In the genomic region with DNA sequence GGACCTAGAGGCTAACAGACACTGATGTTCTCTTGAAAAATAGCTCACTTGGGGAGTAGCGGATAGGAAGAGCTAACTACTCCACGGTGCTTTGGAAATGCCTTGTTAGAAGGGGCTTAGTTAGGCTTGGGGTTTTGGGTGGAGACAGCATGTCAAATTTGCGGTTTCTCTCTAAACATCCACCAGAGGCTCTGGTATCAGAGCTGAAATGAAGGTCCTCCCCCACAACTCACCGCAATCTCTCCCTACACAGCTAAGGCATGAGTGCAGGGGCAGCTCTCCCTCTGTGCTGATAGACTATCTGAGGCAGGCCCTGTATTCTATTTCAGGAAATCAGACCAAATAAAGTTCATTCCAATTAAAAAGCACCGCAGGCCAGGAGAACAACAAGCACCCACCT, we compare ENCODE assay signal across 15 mouse cellular contexts.
DNase-seq lines count a peak whose midpoint lies in the region; ATAC-seq and TF ChIP-seq lines count a peak whose summit lies in the region.
"Had no signal": no experiment of that assay in that cellular context is flagged by ENCODE, and none has a peak within 500 bp of the region (broad histone marks: within the 10 kb centered on the region; RNA-seq: fewer than 3 reads in every experiment).

No protein-coding gene starts in this region.

- no peak overlapping the region for H3K9ac ChIP-seq in midbrain, embryonic 12.5 days (replicated peaks)
- H3K9ac ChIP-seq in midbrain, embryonic 11.5 days (ENCODE audit: low read length) = no peak overlapping the region
- H3K9ac ChIP-seq in hindbrain, embryonic 12.5 days = no peak overlapping the region
- H3K9ac ChIP-seq: hindbrain, embryonic 14.5 days; liver, embryonic 13.5 days; stomach, embryonic 15.5 days had no signal

- H3K4me3 ChIP-seq in gastrocnemius, adult 2 months = no peak overlapping the region
- no peak overlapping the region for H3K4me3 ChIP-seq in midbrain, embryonic 12.5 days
- no peak overlapping the region for H3K4me3 ChIP-seq in midbrain, embryonic 11.5 days (ENCODE audit: low read depth, low read length)
- no peak overlapping the region for H3K4me3 ChIP-seq in myocyte
- H3K4me3 ChIP-seq in hindbrain, embryonic 12.5 days = no peak overlapping the region
- H3K4me3 ChIP-seq: liver, embryonic 13.5 days; stomach, embryonic 15.5 days had no signal

- TF ChIP-seq CTCF in gastrocnemius, adult 2 months (IDR thresholded peaks at IDR 0.05) = no peak

- no peaks in the 10 kb centered on the region for H3K79me2 ChIP-seq in myocyte (ENCODE audit: control insufficient read depth, insufficient read depth)

- no peak overlapping the region for H3ac ChIP-seq in myocyte (ENCODE audit: control insufficient read depth, insufficient read length)

- H3K27ac ChIP-seq in gastrocnemius, adult 2 months = peak overlapping the region; percentile 28; the same call in 1 of the 2 replicates
- H3K27ac ChIP-seq in midbrain, embryonic 12.5 days (replicated peaks) = no peak overlapping the region
- H3K27ac ChIP-seq in midbrain, embryonic 11.5 days (ENCODE audit: low read depth, low read length) = no peak overlapping the region
- H3K27ac ChIP-seq in hindbrain, embryonic 12.5 days = no peak overlapping the region
- H3K27ac ChIP-seq: hindbrain, embryonic 14.5 days; liver, embryonic 13.5 days; stomach, embryonic 15.5 days had no signal

- TF ChIP-seq POLR2A in myocyte (IDR thresholded peaks at IDR 0.05; ENCODE audit: insufficient read length, low read depth) = no peak

- no peaks in the 10 kb centered on the region for H3K36me3 ChIP-seq in midbrain, embryonic 12.5 days
- H3K36me3 ChIP-seq in midbrain, embryonic 11.5 days (ENCODE audit: control insufficient read depth, insufficient read depth, low read length) = no peaks in the 10 kb centered on the region
- no peaks in the 10 kb centered on the region for H3K36me3 ChIP-seq in myocyte (ENCODE audit: control insufficient read depth, insufficient read depth)
- H3K36me3 ChIP-seq in hindbrain, embryonic 12.5 days = no peaks in the 10 kb centered on the region
- H3K36me3 ChIP-seq: liver, embryonic 13.5 days; stomach, embryonic 15.5 days had no signal

- intact Hi-C loops in gastrocnemius, adult 2 months (cut with DNase I) = no loop called here

- peaks cover 89% of the 10 kb centered on the region for H3K27me3 ChIP-seq in midbrain, embryonic 12.5 days
- H3K27me3 ChIP-seq in midbrain, embryonic 11.5 days (ENCODE audit: control insufficient read depth, insufficient read depth, low read length) = peaks cover 18% of the 10 kb centered on the region
- H3K27me3 ChIP-seq in myocyte (ENCODE audit: control insufficient read depth, insufficient read depth, insufficient read length) = peaks cover 34% of the 10 kb centered on the region
- H3K27me3 ChIP-seq in hindbrain, embryonic 12.5 days = peaks cover 59% of the 10 kb centered on the region
- H3K27me3 ChIP-seq: stomach, embryonic 15.5 days had no signal

- WGBS in midbrain, embryonic 12.5 days = 22% methylated on average over 5 of the region's 5 CpGs
- 28% methylated on average over 5 of the region's 5 CpGs for WGBS in midbrain, embryonic 11.5 days
- 51% methylated on average over 5 of the region's 5 CpGs for WGBS in hindbrain, embryonic 12.5 days

- 0 out of 2 replicates have a peak overlapping the region, but pooled peaks have one; percentile 4 for H3K4me2 ChIP-seq in midbrain, embryonic 12.5 days (replicated peaks)
- no peak overlapping the region for H3K4me2 ChIP-seq in midbrain, embryonic 11.5 days
- H3K4me2 ChIP-seq in myocyte (ENCODE audit: low read depth) = peak overlapping the region; percentile 49
- no peak overlapping the region for H3K4me2 ChIP-seq in hindbrain, embryonic 12.5 days (replicated peaks)
- H3K4me2 ChIP-seq: hindbrain, embryonic 14.5 days; liver, embryonic 13.5 days had no signal

- no peaks in the 10 kb centered on the region for H3K9me3 ChIP-seq in midbrain, embryonic 12.5 days
- no peaks in the 10 kb centered on the region for H3K9me3 ChIP-seq in midbrain, embryonic 11.5 days (ENCODE audit: control insufficient read depth, low read length)
- H3K9me3 ChIP-seq in hindbrain, embryonic 12.5 days (replicated peaks) = no peaks in the 10 kb centered on the region
- H3K9me3 ChIP-seq: liver, embryonic 13.5 days; stomach, embryonic 15.5 days had no signal

- no peak for ATAC-seq in midbrain, embryonic 12.5 days (ENCODE audit: low FRiP score, low read depth)
- no peak for ATAC-seq in midbrain, embryonic 11.5 days (ENCODE audit: low FRiP score)
- ATAC-seq in common myeloid progenitor, adult 5-6 weeks (replicated peaks; ENCODE audit: low read depth, poor library complexity, severe bottlenecking) = peak; percentile 84
- ATAC-seq in hindbrain, embryonic 12.5 days (ENCODE audit: low FRiP score) = no peak

- DNase-seq in gastrocnemius, adult 2 months = no peak
- no peak for DNase-seq in gastrocnemius, postnatal 4 days (ENCODE audit: low spot score in 2 of 2)
- DNase-seq in midbrain, embryonic 11.5 days (ENCODE audit: low spot score, missing footprints) = no peak
- DNase-seq in layer of hippocampus, postnatal 14 days (ENCODE audit: low spot score in 2 of 2) = no peak
- DNase-seq: adrenal gland, postnatal 36 days; cerebellum, adult 2 months; kidney, postnatal 25 days; liver, embryonic 13.5 days; lung, postnatal 4 days had no signal

- H3K4me1 ChIP-seq in midbrain, embryonic 12.5 days = peaks cover 20% of the 10 kb centered on the region
- peaks cover 9% of the 10 kb centered on the region for H3K4me1 ChIP-seq in midbrain, embryonic 11.5 days (ENCODE audit: control insufficient read depth, insufficient read depth, low read length)
- H3K4me1 ChIP-seq in hindbrain, embryonic 12.5 days = peaks cover 11% of the 10 kb centered on the region
- H3K4me1 ChIP-seq: liver, embryonic 13.5 days had no signal

TF ChIP-seq in myocyte, 11 proteins besides CTCF, POLR2A, EP300 and RAD21:
- no peak for TF ChIP-seq REST (IDR thresholded peaks at IDR 0.05; ENCODE audit: insufficient read depth, insufficient read length)
- TF ChIP-seq CEBPB (IDR thresholded peaks at IDR 0.05; ENCODE audit: insufficient read depth, poor library complexity, severe bottlenecking) = no peak
- no peak for TF ChIP-seq MYOD1 (IDR thresholded peaks at IDR 0.05; ENCODE audit: control insufficient read depth in 1 of 3, insufficient read length in 2 of 3, low read depth in 2 of 3)
- no peak for TF ChIP-seq TCF3 (IDR thresholded peaks at IDR 0.05; ENCODE audit: insufficient read length, low read depth)
- TF ChIP-seq MYOG (IDR thresholded peaks at IDR 0.05; ENCODE audit: control insufficient read depth in 1 of 3, insufficient read depth in 1 of 3, insufficient read length in 2 of 3, low read depth in 2 of 3) = no peak
- no peak for TF ChIP-seq E2F4 (IDR thresholded peaks at IDR 0.05; ENCODE audit: insufficient read depth)
- TF ChIP-seq USF1 (IDR thresholded peaks at IDR 0.05; ENCODE audit: low read depth) = no peak
- TF ChIP-seq SRF (IDR thresholded peaks at IDR 0.05; ENCODE audit: control insufficient read depth, insufficient read length, low read depth) = no peak
- no peak for TF ChIP-seq POLR2AphosphoS2 (IDR thresholded peaks at IDR 0.05; ENCODE audit: insufficient read length, low read depth)
- TF ChIP-seq MAX (IDR thresholded peaks at IDR 0.05; ENCODE audit: low read depth) = no peak
- no peak for TF ChIP-seq TCF12 (IDR thresholded peaks at IDR 0.05; ENCODE audit: insufficient read depth, poor library complexity, severe bottlenecking)

Comparison
In these comparisons a context has a peak if more than half of its experiments do, and no peak if none do; other contexts are left out.
1. H3K4me2 ChIP-seq: peak in midbrain, embryonic 12.5 days (single experiment) and myocyte (single experiment); none in midbrain, embryonic 11.5 days (single experiment) and hindbrain, embryonic 12.5 days (single experiment).